Mouse (Mus musculus) neutrophil, adult 65 days (primary cell): ENCODE measurements around the gene Olfr1151. TPM values are rescaled to one million over a fixed set of nuclear protein-coding genes. Genes with fewer than 3 reads are reported as not detected.

Experiments
- total RNA-seq: library from RNA; stranded (reverse); gene quantifications from 2 replicates; pipeline ENCODE4 v1.2.4, GENCODE M21; 2023

Gene Olfr1151
- not detected in 2 replicates for total RNA-seq

GRCm38 (mm10) chr2:87855562-87855961 is at the start of gene Olfr1151:
Olfr1151 (plus strand) TSS chr2:87855862.

GRCm38 (mm10) chr2:87809522-87809921 is 46.1 kb upstream of the Olfr1151 start, which contains the start of gene Olfr1145:
Olfr1145 (plus strand) TSS chr2:87809822.

GRCm38 (mm10) chr2:87830233-87830632 is 25.4 kb upstream of the Olfr1151 start, which contains the start of gene Olfr1148:
Olfr1148 (plus strand) TSS chr2:87830533.

GRCm38 (mm10) chr2:87843693-87844092 is 12.0 kb upstream of the Olfr1151 start, which contains the start of gene Olfr1150-ps1:
Olfr1150-ps1 (plus strand) TSS chr2:87843993.

GRCm38 (mm10) chr2:87866192-87866591 is 10.5 kb downstream of the Olfr1151 start, which contains the start of gene Olfr1152:
Olfr1152 (plus strand) TSS chr2:87866492.

GRCm38 (mm10) chr2:87894662-87895061 is 39.0 kb downstream of the Olfr1151 start, which contains the start of gene Olfr1153:
Olfr1153 (plus strand) TSS chr2:87894962.

GRCm38 (mm10) chr2:87905066-87905465 is 49.4 kb downstream of the Olfr1151 start, which contains the start of gene Olfr1154:
Olfr1154 (minus strand) TSS chr2:87905166.

Other genes starting within 250 kb of the Olfr1151 start
- not detected in 2 replicates for gene Olfr1130, start 249.7 kb upstream of the Olfr1151 start, total RNA-seq
- gene Olfr1131, start 228.8 kb upstream of the Olfr1151 start, total RNA-seq = not detected in 2 replicates
- gene Olfr1132, start 218.3 kb upstream of the Olfr1151 start, total RNA-seq = not detected in 2 replicates
- gene Olfr1133, start 208.5 kb upstream of the Olfr1151 start, total RNA-seq = not detected in 2 replicates
- not detected in 2 replicates for gene Olfr1134, start 197.4 kb upstream of the Olfr1151 start, total RNA-seq
- gene Olfr1135, start 182.2 kb upstream of the Olfr1151 start, total RNA-seq = not detected in 2 replicates
- gene Olfr1136, start 161.9 kb upstream of the Olfr1151 start, total RNA-seq = not detected in 2 replicates
- not detected in 2 replicates for gene Olfr1137, start 142.7 kb upstream of the Olfr1151 start, total RNA-seq
- gene Olfr1138, start 115.9 kb upstream of the Olfr1151 start, total RNA-seq = not detected in 2 replicates
- not detected in 2 replicates for gene Olfr1140, start 112.1 kb upstream of the Olfr1151 start, total RNA-seq
- not detected in 2 replicates for gene Olfr1141, start 101.9 kb upstream of the Olfr1151 start, total RNA-seq
- gene Olfr152, start 76.4 kb upstream of the Olfr1151 start, total RNA-seq = not detected in 2 replicates
- not detected in 2 replicates for gene Olfr1143, start 55.3 kb upstream of the Olfr1151 start, total RNA-seq
- gene Olfr1145, start 46.0 kb upstream of the Olfr1151 start, total RNA-seq = not detected in 2 replicates
- gene Olfr1148, start 25.3 kb upstream of the Olfr1151 start, total RNA-seq = not detected in 2 replicates
- gene Olfr1150-ps1, start 11.9 kb upstream of the Olfr1151 start, total RNA-seq = not detected in 2 replicates
- not detected in 2 replicates for gene Olfr1152, start 10.6 kb downstream of the Olfr1151 start, total RNA-seq
- gene Olfr1153, start 39.1 kb downstream of the Olfr1151 start, total RNA-seq = not detected in 2 replicates
- gene Olfr1154, start 49.3 kb downstream of the Olfr1151 start, total RNA-seq = not detected in 2 replicates
- gene Olfr1155, start 89.3 kb downstream of the Olfr1151 start, total RNA-seq = not detected in 2 replicates
- gene Olfr1156, start 97.2 kb downstream of the Olfr1151 start, total RNA-seq = not detected in 2 replicates
- not detected in 2 replicates for gene Olfr1157, start 112.4 kb downstream of the Olfr1151 start, total RNA-seq
- gene Olfr74, start 118.8 kb downstream of the Olfr1151 start, total RNA-seq = not detected in 2 replicates
- gene Olfr1158, start 134.3 kb downstream of the Olfr1151 start, total RNA-seq = not detected in 2 replicates
- gene Olfr1160, start 152.4 kb downstream of the Olfr1151 start, total RNA-seq = not detected in 2 replicates
- not detected in 2 replicates for gene Olfr1161, start 166.9 kb downstream of the Olfr1151 start, total RNA-seq
- not detected in 2 replicates for gene Olfr73, start 181.8 kb downstream of the Olfr1151 start, total RNA-seq
- not detected in 2 replicates for gene Olfr1162, start 195.3 kb downstream of the Olfr1151 start, total RNA-seq
- not detected in 2 replicates for gene Olfr1163, start 216.0 kb downstream of the Olfr1151 start, total RNA-seq
- gene Olfr1164, start 238.1 kb downstream of the Olfr1151 start, total RNA-seq = not detected in 2 replicates